Mouse (Mus musculus) bone marrow, adult 2 months (tissue): Measurements from ENCODE around the gene Usp7.

ENCODE experiments used
- CTCF ChIP-seq: fragments of 200-500 bp; IDR thresholded peaks from 2 replicates; pipeline ENCODE4 v1.5.1; 2011; ENCODE audit warnings: low read length, control low read depth; ENCODE audit not compliant: control insufficient read depth, insufficient read depth
- POLR2A ChIP-seq: fragments of 200-500 bp; IDR thresholded peaks from 2 replicates; pipeline ENCODE4 v1.6.1; 2011; ENCODE audit warnings: low read depth, mild to moderate bottlenecking, control low read depth, low read length, borderline replicate concordance; ENCODE audit not compliant: control insufficient read depth

- TF ChIP-seq CTCF (no peak), POLR2A (no peak)
Measured at GRCm38 (mm10) chr16:8650007-8650406, 142.1 kb downstream of the Usp7 start.
